Mouse (Mus musculus) induced T-regulatory cell, adult 2 months (primary cell): ENCODE results near the gene Nrxn1.
"Not testable (repeated sequence)": the region's sequence is repeated elsewhere in the genome, so short reads cannot be mapped to it uniquely, and the experiment has no call there.

Experiments used
- DNase-seq: peaks from one replicate; pipeline ENCODE4 v3.0.0-alpha.2; 2012; ENCODE audit warnings: low read depth

Nrxn1 gene

DNA sequence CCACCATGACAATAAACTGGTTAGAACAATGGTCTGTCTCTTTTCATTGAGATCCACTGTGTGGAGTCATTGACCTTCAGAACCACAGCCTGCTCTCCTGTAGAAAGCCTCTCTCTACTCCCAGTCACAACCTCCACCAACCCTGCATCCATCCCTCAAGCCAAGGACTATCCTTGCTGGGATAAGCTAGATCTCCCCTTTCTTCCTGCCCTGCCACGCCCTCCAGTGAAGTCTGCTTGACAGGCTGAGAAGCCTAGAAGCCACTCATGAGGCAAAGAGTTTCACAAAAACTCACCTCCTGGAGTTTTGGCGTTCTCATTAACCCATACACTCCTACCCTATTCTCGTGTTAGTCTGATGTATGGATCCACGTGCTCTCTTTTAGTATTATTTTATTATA, 821.7 kb downstream of the Nrxn1 start:
- DNase-seq = no peak

GRCm38 (mm10) chr17:90269143-90269542, 823.7 kb downstream of the Nrxn1 start:
- DNase-seq = no peak

DNA sequence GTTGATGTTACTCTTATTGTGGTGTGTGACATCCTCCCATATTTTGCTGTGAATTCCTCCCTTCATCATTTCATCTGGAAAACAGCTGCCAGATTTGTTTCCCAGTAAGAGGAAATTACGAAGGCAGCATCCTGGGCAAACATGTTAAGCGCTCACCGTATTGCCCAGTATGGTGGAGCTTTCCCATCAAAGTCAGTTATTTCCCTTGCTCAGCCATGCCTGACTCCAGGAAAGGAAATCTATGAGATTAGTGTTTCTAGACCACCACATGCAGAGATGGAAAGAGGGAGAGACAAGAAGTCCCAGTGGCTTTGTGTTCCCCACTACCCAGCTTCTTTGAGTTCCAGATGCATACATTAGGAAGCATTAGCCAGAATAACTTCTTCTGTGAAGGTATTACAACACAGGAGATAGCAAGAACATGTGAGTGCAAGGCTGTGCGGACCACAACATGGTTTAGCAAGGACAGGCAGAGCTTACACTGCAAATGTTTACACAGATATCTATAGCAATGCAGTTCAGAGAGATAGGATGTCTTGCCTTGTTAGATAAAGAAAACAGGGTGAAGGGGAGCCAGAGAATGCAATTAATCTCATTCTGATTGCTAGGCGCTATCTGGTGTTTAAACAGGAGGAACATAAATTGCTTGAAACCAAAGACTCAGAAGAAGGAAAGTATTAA, 839.3 kb downstream of the Nrxn1 start:
- no peak for DNase-seq

DNA sequence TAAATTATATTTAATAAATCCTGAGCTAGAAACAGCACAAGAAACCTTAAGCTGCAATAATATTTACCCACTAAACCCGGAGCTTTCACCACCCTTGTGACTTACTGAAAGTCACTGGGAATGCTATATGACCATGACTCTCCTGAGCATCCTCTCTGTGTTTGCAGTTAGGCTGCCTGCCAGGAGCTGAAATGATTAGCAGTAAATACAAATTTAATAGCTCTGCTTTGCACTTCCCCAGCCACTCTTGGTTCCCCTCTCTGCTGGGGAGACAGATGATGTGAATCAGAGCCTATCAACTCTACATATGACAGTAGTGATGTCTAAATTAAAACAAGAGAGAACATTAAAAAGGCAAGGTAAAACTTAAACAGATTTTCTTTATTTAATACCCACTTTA, 840.7 kb downstream of the Nrxn1 start:
- no peak for DNase-seq

GRCm38 (mm10) chr17:90247071-90247849, 845.6 kb downstream of the Nrxn1 start:
- no peak for DNase-seq

GRCm38 (mm10) chr17:90244339-90244738, 848.5 kb downstream of the Nrxn1 start:
- DNase-seq = no peak

DNA sequence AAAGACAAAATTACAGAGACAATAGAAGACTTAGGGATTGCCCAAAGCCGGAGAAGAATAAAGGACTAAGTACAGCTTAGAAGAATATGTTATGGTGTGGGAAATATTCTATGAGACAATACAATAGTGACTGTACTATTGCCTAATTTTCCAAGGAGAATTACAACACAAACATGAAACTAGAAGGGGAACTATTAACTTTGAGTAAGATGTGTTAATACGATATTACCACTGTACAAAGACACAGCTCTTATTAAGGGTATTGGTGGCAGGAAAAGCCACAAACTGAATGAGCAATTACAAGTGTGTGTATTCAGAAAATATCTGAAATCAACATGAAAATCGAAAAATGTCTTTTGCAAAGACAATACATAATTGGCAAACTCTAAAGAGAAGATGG, 853.9 kb downstream of the Nrxn1 start:
- no peak for DNase-seq

DNA sequence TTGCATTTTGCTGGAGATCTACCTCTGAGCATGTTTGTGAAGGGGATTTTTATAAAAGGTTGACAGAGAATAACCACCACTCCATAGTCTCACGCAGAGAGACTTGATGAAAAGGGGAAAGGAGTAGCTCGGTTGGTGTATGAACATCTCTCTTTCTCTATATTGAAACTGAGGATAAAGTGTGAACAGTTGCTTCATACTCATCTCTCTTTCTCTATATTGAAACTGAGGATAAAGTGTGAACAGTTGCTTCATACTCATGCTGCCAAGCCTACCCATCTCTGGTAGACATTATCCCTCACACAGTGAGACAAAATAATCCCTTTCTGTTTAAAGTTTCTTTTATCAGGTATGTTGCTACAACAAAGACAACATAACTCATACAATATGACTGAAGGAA, 854.4 kb downstream of the Nrxn1 start:
- DNase-seq = no peak

DNA sequence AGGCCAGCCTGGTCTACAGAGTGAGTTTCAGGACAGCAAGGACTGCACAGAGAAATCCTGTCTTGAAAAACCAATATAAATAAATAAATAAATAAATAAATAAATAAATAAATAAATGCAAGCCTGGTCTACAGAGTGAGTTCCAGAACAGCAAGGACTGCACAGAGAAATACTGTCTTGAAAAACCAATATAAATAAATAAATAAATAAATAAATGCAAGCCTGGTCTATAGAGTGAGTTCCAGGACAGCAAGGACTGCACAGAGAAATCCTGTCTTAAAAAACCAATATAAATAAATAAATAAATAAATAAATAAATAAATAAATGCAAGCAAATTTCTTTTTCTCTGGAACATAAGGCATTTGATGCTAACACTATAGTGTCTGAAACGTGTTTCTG, 857.2 kb downstream of the Nrxn1 start:
- DNase-seq = not testable (repeated sequence)

DNA sequence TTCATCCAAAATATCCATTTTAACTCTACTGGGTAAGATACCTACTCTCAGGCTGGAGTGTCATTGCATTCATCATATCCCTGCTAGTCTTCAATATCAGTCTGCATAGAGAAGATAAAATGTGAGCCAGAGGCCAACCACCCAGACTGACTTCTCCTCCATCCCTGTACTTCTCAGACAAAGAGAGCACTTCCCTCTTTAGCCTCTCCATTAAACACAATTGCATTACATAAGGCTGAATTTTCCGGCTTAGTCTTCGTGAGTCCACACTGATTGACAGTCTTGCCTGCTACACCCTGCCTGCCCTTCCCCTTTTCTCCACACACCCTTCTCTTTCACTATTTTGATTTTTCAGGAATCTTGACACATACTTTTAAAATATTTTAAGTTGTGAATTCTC, 858.1 kb downstream of the Nrxn1 start:
- DNase-seq = no peak

- DNase-seq = no peak
Observed at GRCm38 (mm10) chr17:90208547-90208946, 884.3 kb downstream of the Nrxn1 start.

DNA sequence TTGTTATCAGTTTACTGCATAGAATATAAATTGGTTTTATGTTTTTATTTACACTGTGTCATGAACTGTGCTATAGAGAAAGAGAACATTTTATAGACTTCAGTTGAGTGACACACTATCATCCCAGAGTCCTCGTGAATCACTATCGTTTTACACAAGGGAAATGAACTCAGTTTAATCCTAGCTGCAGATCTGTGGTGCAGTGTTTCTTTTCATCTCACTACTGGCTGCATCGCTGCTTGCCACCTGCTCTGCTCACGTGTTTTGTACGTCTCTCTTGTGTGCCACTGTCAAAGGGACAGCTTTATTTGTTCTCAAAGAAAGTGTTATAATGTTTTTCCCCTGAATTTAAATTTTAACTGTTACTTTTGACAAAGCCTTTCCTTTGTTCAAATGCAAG, 885.3 kb downstream of the Nrxn1 start:
- no peak for DNase-seq

- no peak for DNase-seq
Observed at GRCm38 (mm10) chr17:90203993-90204392, 888.9 kb downstream of the Nrxn1 start.

DNA sequence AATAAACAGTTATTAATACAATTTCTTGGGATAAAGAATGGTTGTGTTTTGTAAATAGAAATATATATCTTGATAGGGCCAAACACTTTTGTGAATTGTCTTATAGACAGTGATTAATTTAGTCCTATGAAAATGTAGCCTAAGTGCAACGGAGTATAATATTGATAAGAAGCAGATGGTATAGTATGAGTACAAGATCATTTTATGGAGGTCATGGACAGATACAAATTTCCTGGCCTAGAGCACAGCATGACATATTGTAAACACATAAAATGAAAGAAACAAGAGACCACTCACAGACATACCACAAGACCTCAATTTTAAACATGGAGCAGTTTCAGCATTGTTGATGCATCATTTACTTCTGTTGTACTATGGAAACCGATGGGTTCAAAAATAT, 890.1 kb downstream of the Nrxn1 start:
- DNase-seq = no peak

GRCm38 (mm10) chr17:90196772-90197171, 896.1 kb downstream of the Nrxn1 start:
- no peak for DNase-seq

GRCm38 (mm10) chr17:90141602-90142001, 951.3 kb downstream of the Nrxn1 start:
- DNase-seq = no peak

DNA sequence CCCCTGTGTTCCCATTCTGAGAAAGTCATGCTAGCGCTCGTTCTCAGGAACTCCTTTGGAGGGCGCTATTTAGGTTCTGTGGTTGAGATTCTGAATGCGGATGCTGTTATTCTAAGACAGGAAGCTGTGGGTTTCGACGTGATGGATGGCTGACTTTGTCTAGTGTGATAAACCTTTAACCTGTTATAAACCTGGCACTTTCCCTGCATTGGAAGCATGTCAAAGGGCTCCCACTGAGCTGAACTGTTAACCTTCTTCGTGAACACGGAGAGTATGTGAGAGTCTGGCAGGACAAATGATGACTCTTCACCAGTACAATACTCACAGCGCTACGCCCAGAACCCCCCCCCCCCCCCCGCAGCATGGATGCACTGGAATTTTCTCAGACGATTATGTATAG, 962.0 kb downstream of the Nrxn1 start:
- DNase-seq = no peak

DNA sequence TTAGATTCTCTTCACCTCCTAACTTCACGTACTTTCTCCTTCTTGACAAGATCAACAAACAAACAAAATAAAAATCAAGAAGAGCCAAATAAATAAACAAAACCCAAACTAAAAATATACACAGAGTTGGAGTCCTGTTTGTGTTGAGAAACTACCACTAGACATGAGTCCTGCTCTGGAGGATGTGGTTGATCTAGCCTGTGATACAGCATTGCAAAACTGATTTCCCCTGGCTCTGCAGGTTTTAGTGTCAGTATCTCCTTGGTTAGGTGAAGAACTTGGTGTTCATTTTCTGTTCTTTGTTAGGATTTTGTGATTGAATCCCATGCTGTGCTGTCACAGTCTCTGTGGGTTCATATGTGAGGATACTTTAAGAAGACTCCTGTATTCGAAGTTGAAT, 963.7 kb downstream of the Nrxn1 start:
- DNase-seq = no peak

DNA sequence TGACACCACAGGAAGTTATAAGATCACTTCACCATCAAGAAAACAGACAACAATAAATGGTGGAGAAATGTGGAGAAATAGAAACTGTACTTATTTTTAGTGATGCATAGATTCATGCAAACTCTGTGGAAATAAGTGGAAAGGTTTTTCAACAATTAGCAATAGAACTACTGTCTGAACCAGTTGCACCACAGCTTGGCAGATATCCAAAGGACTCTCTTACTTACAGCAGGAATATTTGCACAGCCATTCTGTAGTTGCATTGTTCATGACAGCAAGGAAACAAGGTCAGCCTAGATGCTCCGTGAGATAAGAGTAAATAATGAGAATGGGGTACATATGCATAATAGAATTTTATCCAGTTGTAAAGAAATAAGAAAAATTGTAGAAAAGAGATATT, 965.3 kb downstream of the Nrxn1 start:
- no peak for DNase-seq

DNA sequence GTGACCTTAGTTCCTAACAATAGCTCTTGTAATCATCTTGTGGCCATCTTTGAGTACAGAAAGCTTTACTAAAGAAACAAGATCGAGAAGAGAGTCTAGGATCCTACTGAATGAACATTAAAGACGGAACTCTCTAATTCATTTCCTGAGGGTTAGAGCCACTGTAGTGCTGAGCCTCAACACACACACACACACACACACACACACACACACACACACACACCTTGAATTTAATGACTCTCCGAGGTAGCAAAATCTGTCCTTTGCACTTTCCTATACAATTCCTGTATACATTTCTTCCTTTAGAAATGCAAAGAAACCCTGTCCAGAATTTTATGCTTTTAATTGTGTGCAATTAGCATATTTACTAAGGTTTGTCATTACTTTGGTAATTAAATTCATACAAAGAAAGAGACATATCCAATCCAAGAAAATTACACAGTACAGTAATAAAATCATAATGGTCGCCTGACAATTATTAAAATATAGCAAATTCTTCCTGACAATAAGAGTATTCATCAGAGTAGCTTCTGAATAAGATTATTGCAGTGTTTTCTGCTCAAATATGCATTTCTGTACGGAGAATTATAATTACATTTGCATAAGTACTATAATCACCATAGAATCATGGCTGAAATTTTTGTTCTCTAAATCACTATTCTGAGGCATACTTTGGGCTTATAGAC, 969.9 kb downstream of the Nrxn1 start:
- no peak for DNase-seq

GRCm38 (mm10) chr17:90116241-90116640, 976.6 kb downstream of the Nrxn1 start:
- DNase-seq = no peak

GRCm38 (mm10) chr17:90094999-90095398, 997.9 kb downstream of the Nrxn1 start:
- no peak for DNase-seq

DNA sequence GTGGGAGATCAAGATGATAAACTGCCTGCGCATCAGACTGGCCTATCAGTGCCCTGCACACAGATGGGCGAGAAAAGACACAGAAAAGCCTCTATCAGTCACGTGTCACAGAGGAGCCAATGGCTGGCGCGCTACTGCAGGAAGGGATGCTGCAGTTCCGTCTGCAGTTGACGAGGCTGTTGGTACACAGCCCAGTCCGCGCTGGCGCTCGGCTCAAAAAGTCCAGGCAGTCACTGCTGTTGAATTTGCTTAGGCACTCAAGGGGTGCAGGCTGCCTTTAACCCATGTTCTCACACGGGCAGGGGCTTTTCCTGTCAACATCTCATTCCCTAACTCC, 1004.6 kb downstream of the Nrxn1 start:
- no peak for DNase-seq
